Mouse (Mus musculus): ENCODE data around the gene Gstp1. TPM values are rescaled to one million over a fixed set of nuclear protein-coding genes. Genes with fewer than 3 reads are reported as not detected.
"Not testable (repeated sequence)": the region's sequence is repeated elsewhere in the genome, so short reads cannot be mapped to it uniquely, and the experiment has no call there.

Gstp1 gene
- total RNA-seq, 2 experiments from 2014 or later = 263 to 285 TPM

DNA sequence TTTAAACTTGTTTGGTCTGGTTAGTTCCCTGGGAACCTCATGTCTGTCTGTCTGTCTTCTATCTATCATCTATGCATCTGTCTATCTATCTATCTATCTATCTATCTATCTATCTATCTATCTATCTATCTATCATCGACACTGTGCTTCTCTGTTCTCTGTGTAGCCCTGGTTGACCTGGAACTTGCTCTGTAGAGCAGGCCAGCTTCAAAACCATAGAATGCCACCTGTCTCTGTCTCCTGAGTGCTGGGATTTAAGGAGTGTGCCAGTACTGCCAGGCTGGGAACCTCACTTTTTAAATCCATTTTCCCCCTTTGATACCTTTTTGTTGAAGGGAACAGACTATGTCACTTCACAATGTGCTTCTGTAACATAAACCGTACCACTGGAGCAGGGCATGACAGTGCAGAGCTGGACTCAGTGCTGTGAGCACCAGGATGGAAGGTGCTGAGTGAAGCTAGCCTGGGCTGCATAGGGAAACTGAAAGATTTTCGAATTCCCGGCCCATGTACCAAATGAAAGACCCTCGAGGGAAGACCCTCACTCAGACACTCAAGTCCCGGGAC lies 23.2 kb upstream of the Gstp1 start:
- DNase-seq (ENCODE audit: low spot score in 2 of 2) = no peak

- not testable (repeated sequence) for DNase-seq (ENCODE audit: low spot score in 2 of 2)
These were observed 22.5 kb upstream of the Gstp1 start for GRCm38 (mm10) chr19:4060044-4060898.

DNA sequence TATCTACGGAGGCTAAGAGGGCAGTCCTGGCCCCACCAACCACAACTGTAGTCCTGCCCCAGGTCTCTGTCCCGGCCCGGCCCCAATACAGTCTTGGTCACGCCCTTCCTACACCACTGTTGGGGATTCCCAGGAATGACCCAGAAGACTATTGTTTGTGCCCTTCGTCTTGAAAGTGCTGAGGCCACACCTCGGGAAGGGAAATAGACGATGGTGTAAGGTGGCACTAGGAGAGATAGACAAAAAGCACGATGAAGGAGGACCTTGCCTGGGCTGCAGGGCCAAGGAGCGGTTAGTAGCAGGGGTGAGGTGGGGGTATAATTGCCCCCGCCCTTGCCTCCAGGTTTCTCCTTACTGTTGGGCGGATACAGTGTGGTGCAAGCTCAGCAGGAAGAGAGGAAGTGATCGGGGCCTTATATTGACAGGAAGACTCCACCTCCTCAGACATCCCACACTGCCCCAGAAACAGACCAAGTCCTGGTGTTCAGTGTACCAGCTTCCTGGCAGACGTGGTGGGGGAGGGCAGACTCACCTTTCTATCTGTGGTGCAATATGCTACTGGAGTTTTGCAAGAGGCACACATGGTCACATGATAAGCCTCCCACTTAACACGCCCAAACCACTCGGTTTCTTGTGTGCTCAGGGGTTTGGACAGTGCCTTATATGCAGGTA lies 21.4 kb upstream of the Gstp1 start, which contains the start of gene Gstp3:
Gstp3 (minus strand) TSS at position 501 of the 672 bp plus-strand sequence.
- DNase-seq (ENCODE audit: low spot score in 2 of 2) = no peak

GRCm38 (mm10) chr19:4058581-4058980 lies 20.8 kb upstream of the Gstp1 start:
- no peak for DNase-seq (ENCODE audit: low spot score in 2 of 2)

DNA sequence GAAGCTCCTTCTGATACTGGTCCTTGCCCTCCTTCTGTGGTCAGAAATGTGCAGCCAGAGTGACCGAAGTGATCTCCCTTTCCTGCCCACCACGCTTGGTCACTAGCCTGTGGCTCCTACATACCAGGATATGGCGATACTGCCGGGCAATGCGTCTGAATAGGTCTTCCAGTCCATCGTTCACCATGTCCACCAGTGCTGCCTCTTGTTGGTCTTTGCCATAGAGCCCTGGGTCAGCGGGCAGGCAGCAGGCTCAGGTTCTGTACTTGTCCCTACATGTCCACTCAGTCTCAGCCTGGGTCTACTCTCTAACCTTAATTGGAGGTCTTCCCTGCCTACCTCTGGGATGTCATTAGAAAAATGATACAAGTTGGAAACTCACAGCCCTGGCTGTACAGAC lies 20.2 kb upstream of the Gstp1 start:
- no peak for DNase-seq (ENCODE audit: low spot score in 2 of 2)

DNA sequence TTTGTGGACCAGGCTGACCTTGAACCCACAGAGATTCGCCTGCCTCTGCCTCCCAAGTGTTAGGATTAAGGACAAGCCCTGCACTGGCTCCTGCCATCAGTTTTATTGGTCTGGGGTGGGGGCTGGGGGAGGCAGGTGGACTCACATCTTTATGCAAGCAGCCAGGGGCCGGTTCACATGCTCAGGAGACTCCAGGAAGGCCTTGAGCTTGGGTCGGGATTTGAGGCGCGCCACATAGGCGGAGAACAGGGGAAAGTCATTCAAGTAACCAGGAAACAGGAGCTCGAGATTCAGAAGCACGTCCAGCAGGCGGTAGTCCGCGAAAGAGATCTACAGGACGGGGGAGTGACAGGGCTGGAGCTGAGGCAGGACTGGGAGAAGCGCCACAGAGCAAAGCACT lies 19.6 kb upstream of the Gstp1 start:
- DNase-seq (ENCODE audit: low spot score in 2 of 2) = no peak

- no peak for DNase-seq (ENCODE audit: low spot score in 2 of 2)
These were observed 18.9 kb upstream of the Gstp1 start for GRCm38 (mm10) chr19:4056727-4057126.

GRCm38 (mm10) chr19:4055947-4056693 lies 18.3 kb upstream of the Gstp1 start:
- DNase-seq (ENCODE audit: low spot score in 2 of 2) = no peak

DNA sequence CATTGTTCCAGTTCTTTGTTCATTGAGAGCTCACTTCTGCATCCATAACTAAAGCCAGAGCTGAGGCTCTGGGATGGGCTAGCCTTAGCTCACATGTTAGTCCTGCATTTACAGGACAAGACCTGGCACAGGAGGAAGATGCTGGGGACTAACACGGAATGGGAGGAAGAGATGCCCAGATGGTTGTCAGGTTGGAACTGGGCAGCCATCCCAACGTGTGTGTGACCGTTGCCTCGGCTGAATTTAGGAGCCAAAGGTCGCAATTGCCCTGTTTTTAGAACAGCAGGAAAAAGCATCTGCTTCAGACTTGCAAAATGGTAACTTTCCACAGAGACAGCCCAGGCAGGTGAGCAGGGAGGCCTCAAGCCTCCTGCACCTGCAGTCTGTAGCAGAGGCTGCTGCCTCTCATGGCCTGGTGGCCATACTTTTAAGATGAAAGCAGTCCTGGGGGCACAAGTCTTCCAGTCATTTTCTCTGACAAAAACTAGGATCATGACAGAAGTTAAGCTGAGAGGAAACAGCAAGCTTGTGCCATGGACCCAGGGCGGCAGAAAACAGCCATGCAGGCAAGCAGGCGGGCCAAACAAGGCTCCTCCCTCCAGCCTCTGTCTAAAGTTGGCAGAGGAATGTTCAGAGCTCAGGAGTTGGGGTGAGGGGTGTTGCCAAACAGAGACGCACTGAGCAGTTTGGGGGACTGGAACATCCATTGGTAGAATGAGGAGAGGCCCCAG lies 17.6 kb upstream of the Gstp1 start:
- DNase-seq (ENCODE audit: low spot score in 2 of 2) = no peak

DNA sequence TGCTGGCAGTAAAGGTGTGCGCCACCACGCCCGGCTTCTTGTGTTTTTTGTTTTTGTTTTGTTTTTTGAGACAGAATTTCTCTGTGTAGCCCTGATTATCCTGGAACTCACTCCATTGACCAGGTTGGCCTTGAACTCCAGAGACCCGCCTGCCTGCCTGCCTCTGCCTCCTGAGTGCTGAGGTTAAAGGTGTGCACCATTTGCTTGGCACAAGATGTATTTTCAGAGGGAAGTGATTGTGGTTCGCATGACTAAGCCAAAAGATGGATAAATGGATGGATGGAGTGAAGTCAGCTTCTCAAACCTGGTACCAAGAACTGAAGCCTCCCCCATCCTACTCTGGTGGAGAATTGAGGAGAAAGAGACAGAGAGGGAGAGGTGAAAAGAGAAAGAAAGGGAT lies 16.8 kb upstream of the Gstp1 start:
- no peak for DNase-seq (ENCODE audit: low spot score in 2 of 2)

DNA sequence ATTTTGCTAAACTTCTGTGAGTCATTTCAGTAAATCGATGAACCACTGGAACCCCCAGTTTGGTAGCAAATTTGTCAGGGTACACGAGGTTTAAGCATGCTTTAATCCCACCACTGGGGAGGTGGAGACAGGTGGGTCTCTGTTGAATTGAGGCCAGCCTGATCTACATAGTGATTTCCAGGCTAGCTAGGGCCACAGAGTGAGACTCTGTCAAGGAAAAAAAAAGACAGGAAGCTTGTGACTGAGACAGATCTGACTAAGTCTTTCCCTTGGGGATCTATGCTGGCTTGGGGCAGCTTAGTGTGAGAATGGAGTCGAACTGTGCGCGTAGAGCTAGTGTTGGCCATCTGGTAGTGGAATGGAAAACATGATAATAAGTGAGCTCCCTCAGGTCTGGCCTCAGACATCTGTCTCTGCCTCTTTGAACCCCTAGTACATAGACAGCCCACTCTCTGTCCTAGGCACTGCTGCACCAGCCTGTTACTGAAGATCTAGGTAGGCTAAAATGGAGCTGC lies 14.8 kb upstream of the Gstp1 start:
- DNase-seq (ENCODE audit: low spot score in 2 of 2) = no peak

- DNase-seq (ENCODE audit: low spot score in 2 of 2) = peak; percentile 62 to 69
These were observed 14.1 kb upstream of the Gstp1 start for GRCm38 (mm10) chr19:4051741-4052515.

- no peak for DNase-seq (ENCODE audit: low spot score in 2 of 2)
These were observed 13.2 kb upstream of the Gstp1 start for GRCm38 (mm10) chr19:4051016-4051415.

GRCm38 (mm10) chr19:4049069-4049468 lies 11.3 kb upstream of the Gstp1 start:
- DNase-seq (ENCODE audit: low spot score in 2 of 2) = not testable (repeated sequence)

GRCm38 (mm10) chr19:4047859-4048258 lies 10.1 kb upstream of the Gstp1 start:
- peak; percentile 78 to 83 for DNase-seq (ENCODE audit: low spot score in 2 of 2)

- DNase-seq (ENCODE audit: low spot score in 2 of 2) = no peak
These were observed 9.1 kb upstream of the Gstp1 start for GRCm38 (mm10) chr19:4046866-4047254.

- peak; percentile 72 to 76 for DNase-seq (ENCODE audit: low spot score in 2 of 2)
These were observed 8.4 kb upstream of the Gstp1 start, which contains the start of gene Gstp2 for GRCm38 (mm10) chr19:4045966-4046865. Gene Gstp2, minus strand, starts transcription at chr19:4046023.

- not testable (repeated sequence) for DNase-seq (ENCODE audit: low spot score in 2 of 2)
These were observed 6.3 kb upstream of the Gstp1 start for GRCm38 (mm10) chr19:4044109-4044508.

DNA sequence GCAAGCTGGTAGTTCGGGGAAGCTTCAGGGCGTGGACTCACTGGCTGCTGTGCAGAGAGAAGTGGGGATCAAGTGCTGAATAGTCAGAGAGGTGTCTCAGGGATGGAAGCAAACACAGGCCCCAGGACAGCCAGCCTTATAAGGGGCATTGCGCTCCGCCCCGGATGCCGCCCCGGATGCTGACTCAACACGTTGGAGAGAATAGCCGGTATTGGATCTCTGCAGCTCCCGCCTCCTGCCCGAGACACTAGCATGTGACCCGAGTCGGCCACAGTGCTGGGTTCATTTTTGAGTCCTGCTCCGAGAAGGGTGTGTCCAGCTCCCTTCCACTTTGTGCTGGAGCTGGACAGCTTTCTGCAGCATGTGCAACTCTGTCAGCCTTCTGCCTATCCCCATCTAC lies 4.3 kb upstream of the Gstp1 start:
- no peak for DNase-seq (ENCODE audit: low spot score in 2 of 2)
